Mouse (Mus musculus): ENCODE results near the gene Rptor.

The Rptor gene

GRCm38 (mm10) chr11:119724709-119725108 lies 122.0 kb downstream of the Rptor start:
- no peak for DNase-seq (ENCODE audit: extremely low read depth, insufficient read length, low spot score)

- no peak for DNase-seq (ENCODE audit: extremely low read depth, insufficient read length, low spot score)
Measured at GRCm38 (mm10) chr11:119731382-119731781, 128.7 kb downstream of the Rptor start.

GRCm38 (mm10) chr11:119732362-119732761 lies 129.7 kb downstream of the Rptor start:
- DNase-seq (ENCODE audit: extremely low read depth, insufficient read length, low spot score), result no peak

- no peak for DNase-seq (ENCODE audit: extremely low read depth, insufficient read length, low spot score)
Measured at GRCm38 (mm10) chr11:119732961-119733656, 130.4 kb downstream of the Rptor start.

GRCm38 (mm10) chr11:119733657-119733990 lies 130.9 kb downstream of the Rptor start:
- no peak for DNase-seq (ENCODE audit: extremely low read depth, insufficient read length, low spot score)

GRCm38 (mm10) chr11:119735152-119735551 lies 132.4 kb downstream of the Rptor start:
- DNase-seq (ENCODE audit: extremely low read depth, insufficient read length, low spot score), result no peak

GRCm38 (mm10) chr11:119738990-119739846 lies 136.5 kb downstream of the Rptor start:
- no peak for DNase-seq (ENCODE audit: extremely low read depth, insufficient read length, low spot score)

- no peak for DNase-seq (ENCODE audit: extremely low read depth, insufficient read length, low spot score)
Measured at GRCm38 (mm10) chr11:119741401-119741800, 138.7 kb downstream of the Rptor start.

GRCm38 (mm10) chr11:119744436-119744835 lies 141.7 kb downstream of the Rptor start:
- DNase-seq (ENCODE audit: extremely low read depth, insufficient read length, low spot score), result no peak

GRCm38 (mm10) chr11:119745333-119745732 lies 142.6 kb downstream of the Rptor start:
- no peak for DNase-seq (ENCODE audit: extremely low read depth, insufficient read length, low spot score)

GRCm38 (mm10) chr11:119754459-119754858 lies 151.8 kb downstream of the Rptor start:
- no peak for DNase-seq (ENCODE audit: extremely low read depth, insufficient read length, low spot score)

GRCm38 (mm10) chr11:119758214-119758613 lies 155.5 kb downstream of the Rptor start:
- no peak for DNase-seq (ENCODE audit: extremely low read depth, insufficient read length, low spot score)

- DNase-seq (ENCODE audit: extremely low read depth, insufficient read length, low spot score), result no peak
Measured at GRCm38 (mm10) chr11:119758705-119759327, 156.1 kb downstream of the Rptor start.

GRCm38 (mm10) chr11:119762911-119763310 lies 160.2 kb downstream of the Rptor start:
- no peak for DNase-seq (ENCODE audit: extremely low read depth, insufficient read length, low spot score)

GRCm38 (mm10) chr11:119766023-119766422 lies 163.3 kb downstream of the Rptor start:
- no peak for DNase-seq (ENCODE audit: extremely low read depth, insufficient read length, low spot score)

- no peak for DNase-seq (ENCODE audit: extremely low read depth, insufficient read length, low spot score)
Measured at GRCm38 (mm10) chr11:119766782-119767459, 164.2 kb downstream of the Rptor start.

- no peak for DNase-seq (ENCODE audit: extremely low read depth, insufficient read length, low spot score)
Measured at GRCm38 (mm10) chr11:119767525-119767924, 164.8 kb downstream of the Rptor start.

- no peak for DNase-seq (ENCODE audit: extremely low read depth, insufficient read length, low spot score)
Measured at GRCm38 (mm10) chr11:119768511-119768910, 165.8 kb downstream of the Rptor start.

GRCm38 (mm10) chr11:119769666-119770065 lies 167.0 kb downstream of the Rptor start:
- DNase-seq (ENCODE audit: extremely low read depth, insufficient read length, low spot score), result no peak

- DNase-seq (ENCODE audit: extremely low read depth, insufficient read length, low spot score), result no peak
Measured at GRCm38 (mm10) chr11:119770985-119771384, 168.3 kb downstream of the Rptor start.

GRCm38 (mm10) chr11:119772896-119773295 lies 170.2 kb downstream of the Rptor start:
- no peak for DNase-seq (ENCODE audit: extremely low read depth, insufficient read length, low spot score)
